Mouse (Mus musculus): Measurements from ENCODE around the gene Acsf3. TPM values are rescaled to one million over a fixed set of nuclear protein-coding genes. Genes with fewer than 3 reads are reported as not detected.

The Acsf3 gene
- total RNA-seq (2014; fragmentation: Nextera tagmentation): 5.0 and 20.5 TPM in 2 replicates
- total RNA-seq (2017): 8.1 and 12.0 TPM in 2 replicates

DNA sequence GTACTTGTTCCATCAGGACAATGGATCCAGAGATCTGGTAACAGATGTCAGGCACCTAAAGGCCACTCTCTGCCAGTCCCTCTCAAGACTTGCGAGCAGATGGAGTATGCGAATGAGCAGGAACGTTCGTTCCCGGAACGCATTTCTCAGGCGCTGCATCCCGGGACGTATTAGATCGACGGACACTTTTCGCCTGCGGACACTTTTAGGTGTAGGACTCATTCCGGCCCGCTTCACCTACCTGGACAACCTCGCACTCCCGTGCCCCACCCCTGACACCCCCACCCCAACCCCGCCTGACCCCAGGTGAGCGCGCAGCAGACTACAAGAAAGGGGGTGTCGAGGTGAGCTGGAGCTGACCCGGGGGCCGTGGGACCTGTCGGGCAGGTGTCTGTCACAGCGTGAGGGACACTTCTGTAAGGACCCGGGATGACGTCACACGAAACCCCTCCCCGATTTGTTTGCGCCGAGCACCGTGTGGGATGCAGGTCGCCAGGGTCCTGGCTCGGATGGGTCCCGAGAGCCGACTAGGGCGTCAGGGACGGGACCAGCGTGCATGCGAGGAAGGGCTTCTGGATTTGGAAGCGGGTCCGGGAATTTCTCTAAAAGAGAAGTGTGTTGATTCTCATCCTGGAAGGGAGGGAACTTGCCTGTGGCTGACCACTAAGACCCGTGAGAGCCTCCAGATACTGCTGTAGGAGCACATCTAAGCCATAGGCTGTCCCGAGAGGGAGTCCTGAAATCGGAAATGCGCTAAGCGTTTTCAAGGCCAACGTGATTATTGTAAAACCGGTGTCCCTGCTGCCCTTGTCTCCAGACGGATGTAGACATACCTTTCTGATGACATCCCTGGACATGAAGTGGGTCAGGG is at the start of gene Acsf3:
TSS of gene Acsf3 (plus strand) at position 202 of the 871 bp plus-strand sequence.
- peak; percentile 80 for ATAC-seq (replicated peaks; ENCODE audit: poor library complexity, severe bottlenecking)

- no peak for ATAC-seq (replicated peaks; ENCODE audit: poor library complexity, severe bottlenecking)
Measured at GRCm38 (mm10) chr8:122726789-122727188, 48.5 kb upstream of the Acsf3 start.

GRCm38 (mm10) chr8:122727412-122727811 is 47.9 kb upstream of the Acsf3 start:
- ATAC-seq (replicated peaks; ENCODE audit: poor library complexity, severe bottlenecking): peak; percentile 79

DNA sequence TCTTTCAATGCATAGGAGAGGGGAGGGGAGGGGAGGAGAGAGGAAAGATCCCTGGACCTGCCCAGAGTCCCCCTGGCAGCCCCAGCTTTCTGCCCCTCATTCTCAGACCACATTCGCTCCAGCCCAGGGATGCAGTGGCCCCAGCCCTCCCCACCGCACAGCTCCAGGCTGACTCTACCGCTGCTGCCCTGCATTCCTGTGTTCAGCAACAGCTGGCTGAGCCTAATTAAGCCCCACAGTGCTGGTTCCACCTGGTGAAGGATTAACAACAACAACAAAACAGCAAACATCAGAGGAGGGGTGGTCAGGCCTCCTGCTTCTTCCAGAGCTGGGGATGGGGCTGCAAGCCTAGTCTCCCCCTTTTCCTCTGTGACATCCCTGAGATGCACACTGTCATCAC is 46.7 kb upstream of the Acsf3 start:
- no peak for ATAC-seq (replicated peaks; ENCODE audit: poor library complexity, severe bottlenecking)

- ATAC-seq (replicated peaks; ENCODE audit: poor library complexity, severe bottlenecking): no peak
Measured at GRCm38 (mm10) chr8:122735110-122735509, 40.2 kb upstream of the Acsf3 start.

GRCm38 (mm10) chr8:122735542-122736473 is 39.5 kb upstream of the Acsf3 start:
- 0 out of 2 replicates have a peak, but pooled peaks have one; percentile 13 for ATAC-seq (replicated peaks; ENCODE audit: poor library complexity, severe bottlenecking)

DNA sequence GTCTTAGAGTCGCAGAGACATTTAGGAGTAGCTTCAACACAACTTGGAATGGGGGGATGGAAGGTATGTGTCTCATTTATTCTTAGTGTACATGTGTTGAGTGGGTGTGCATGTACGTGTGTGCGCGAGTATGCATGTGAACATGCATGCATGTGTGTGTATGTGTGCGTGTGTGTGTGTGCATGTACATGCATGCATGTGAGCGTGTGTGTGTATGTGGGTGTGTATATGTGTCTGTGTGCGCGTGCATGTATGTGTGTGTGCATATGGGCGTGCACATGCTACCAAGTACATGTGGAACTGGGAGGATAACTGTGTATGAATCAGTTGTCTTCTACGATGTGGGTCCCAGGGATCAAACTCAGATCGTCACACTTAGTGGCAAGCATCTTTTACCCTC is 38.7 kb upstream of the Acsf3 start:
- no peak for ATAC-seq (replicated peaks; ENCODE audit: poor library complexity, severe bottlenecking)

GRCm38 (mm10) chr8:122737071-122737470 is 38.2 kb upstream of the Acsf3 start:
- peak; percentile 55 for ATAC-seq (replicated peaks; ENCODE audit: poor library complexity, severe bottlenecking)

GRCm38 (mm10) chr8:122737886-122738285 is 37.4 kb upstream of the Acsf3 start:
- no peak for ATAC-seq (replicated peaks; ENCODE audit: poor library complexity, severe bottlenecking)

DNA sequence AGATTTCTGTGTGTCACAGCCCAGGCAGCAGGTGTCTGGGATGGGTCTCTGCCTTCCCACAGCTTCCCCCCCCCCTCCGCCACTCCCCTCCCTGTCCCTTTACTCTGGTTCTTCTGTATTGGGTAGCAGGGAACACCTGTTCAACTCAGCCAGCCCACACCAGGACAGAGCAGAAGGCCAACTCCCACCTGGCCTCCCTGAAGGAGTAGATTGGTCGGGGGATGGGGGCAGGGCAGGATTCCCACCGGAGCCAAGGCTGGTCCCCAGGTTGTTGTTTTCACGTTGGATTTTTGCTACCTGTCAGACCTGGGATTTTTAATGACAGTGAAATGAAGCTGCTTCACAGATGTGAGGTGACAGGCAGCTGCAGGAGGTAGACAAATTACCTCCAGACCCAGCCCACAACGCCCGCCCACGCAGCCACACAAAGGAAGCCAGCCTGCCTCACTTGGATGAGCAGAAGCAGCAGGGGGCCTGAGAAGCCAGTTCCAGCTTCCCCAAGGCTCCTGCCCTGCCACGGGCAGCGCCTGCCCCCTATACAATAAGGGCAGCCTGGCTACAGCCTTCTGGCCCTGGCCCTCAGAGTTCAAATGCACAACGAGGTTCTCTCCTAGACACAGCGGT is 36.1 kb upstream of the Acsf3 start:
- 0 out of 2 replicates have a peak, but pooled peaks have one; percentile 16 for ATAC-seq (replicated peaks; ENCODE audit: poor library complexity, severe bottlenecking)

GRCm38 (mm10) chr8:122742471-122742870 is 32.8 kb upstream of the Acsf3 start:
- no peak for ATAC-seq (replicated peaks; ENCODE audit: poor library complexity, severe bottlenecking)

GRCm38 (mm10) chr8:122745022-122745749 is 30.1 kb upstream of the Acsf3 start:
- ATAC-seq (replicated peaks; ENCODE audit: poor library complexity, severe bottlenecking): no peak

GRCm38 (mm10) chr8:122745750-122746275 is 29.5 kb upstream of the Acsf3 start:
- no peak for ATAC-seq (replicated peaks; ENCODE audit: poor library complexity, severe bottlenecking)

GRCm38 (mm10) chr8:122746439-122746838 is 28.8 kb upstream of the Acsf3 start:
- ATAC-seq (replicated peaks; ENCODE audit: poor library complexity, severe bottlenecking): no peak

GRCm38 (mm10) chr8:122747825-122748224 is 27.5 kb upstream of the Acsf3 start:
- no peak for ATAC-seq (replicated peaks; ENCODE audit: poor library complexity, severe bottlenecking)

DNA sequence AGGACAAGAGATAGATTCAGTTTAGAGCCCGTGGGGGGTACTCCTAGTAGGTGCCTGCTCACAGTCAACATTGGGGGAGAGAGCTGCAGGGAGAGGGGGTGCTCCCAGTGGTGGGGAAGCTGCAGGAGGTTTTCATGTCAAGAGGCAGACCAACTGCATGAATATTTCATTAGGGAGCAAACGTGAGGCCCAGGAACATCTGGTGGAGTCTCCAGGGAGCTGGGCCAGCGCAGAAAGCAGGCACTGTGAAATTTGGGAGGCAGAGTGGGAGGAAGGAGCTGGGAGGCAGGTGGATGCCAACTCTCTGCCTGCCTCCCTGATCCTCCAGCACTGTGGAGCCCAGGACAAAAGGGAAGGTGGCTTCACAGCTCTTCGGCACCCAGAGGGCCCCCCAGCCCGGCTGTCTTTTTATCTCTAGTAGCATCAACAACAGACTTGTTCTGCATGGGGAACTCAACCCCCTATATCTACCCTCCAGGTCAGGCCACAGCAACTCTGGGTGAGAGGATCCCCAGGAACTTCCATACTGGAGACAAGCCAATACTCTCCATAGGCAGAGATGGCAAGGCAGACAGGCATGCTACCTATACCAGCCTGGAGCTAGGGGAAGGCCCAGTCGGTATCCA is 25.8 kb upstream of the Acsf3 start:
- no peak for ATAC-seq (replicated peaks; ENCODE audit: poor library complexity, severe bottlenecking)

- no peak for ATAC-seq (replicated peaks; ENCODE audit: poor library complexity, severe bottlenecking)
Measured at GRCm38 (mm10) chr8:122751342-122751741, 23.9 kb upstream of the Acsf3 start.

GRCm38 (mm10) chr8:122752111-122752721 is 23.1 kb upstream of the Acsf3 start:
- no peak for ATAC-seq (replicated peaks; ENCODE audit: poor library complexity, severe bottlenecking)

DNA sequence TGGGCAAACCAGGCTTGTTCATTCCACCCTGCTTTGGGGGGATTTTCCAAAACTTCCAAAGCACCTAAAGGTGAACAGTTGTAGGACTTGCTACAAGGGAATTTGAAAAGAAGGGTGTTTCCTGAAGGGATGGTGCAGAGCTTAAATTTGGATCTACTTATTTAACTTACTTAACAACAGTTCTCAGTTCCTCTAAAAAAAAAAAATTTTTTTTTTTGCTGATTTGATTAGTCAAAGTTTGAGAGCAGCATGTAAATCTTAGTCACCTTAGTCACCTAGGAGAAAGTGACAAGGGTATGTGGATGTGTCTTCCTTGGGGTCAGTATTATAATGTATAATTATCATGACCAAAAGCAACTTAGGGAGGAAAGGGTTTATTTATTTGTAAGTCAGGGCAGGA is 16.7 kb upstream of the Acsf3 start:
- ATAC-seq (replicated peaks; ENCODE audit: poor library complexity, severe bottlenecking): no peak

Measured in granulocyte monocyte progenitor cell, adult 5-6 weeks (primary cell).